Mouse (Mus musculus): ENCODE data around the gene Ahnak.

GRCm38 (mm10) chr19:9074424-9074823 is 85.3 kb downstream of the Ahnak start:
- TF ChIP-seq CTCF (IDR thresholded peaks at IDR 0.05; ENCODE audit: low read depth): no peak
- TF ChIP-seq EP300 (IDR thresholded peaks at IDR 0.05; ENCODE audit: low read depth): no peak
